Mouse (Mus musculus): ENCODE measurements at regions not wholly inside any gene's neighbourhood (a gene's known extent, or its start where the extent isn't known, plus 50 kb on each side); places are given as distances from the start of the nearest gene placed in this dataset.

- Histone ChIP-seq H3K9me3 (replicated peaks) (no peaks in the 10 kb centered on the region), H3K4me3 (replicated peaks) (no peak overlapping the region), H3K27ac (no peak overlapping the region), H3K4me1 (peaks cover 8% of the 10 kb centered on the region), H3K4me2 (no peak overlapping the region), H3K27me3 (no peaks in the 10 kb centered on the region), H3K9ac (no peak overlapping the region), H3K36me3 (no peaks in the 10 kb centered on the region)
- 75% methylated on average over 18 of the region's 18 CpGs for WGBS
- no peak for ATAC-seq (replicated peaks; ENCODE audit: low FRiP score)
Observed at GRCm38 (mm10) chr10:111855496-111855895, 117.0 kb upstream of the Krr1 start.

- no peak overlapping the region for H3K27ac ChIP-seq
- no peak overlapping the region for H3K9ac ChIP-seq
- H3K27me3 ChIP-seq: no peaks in the 10 kb centered on the region
- no peaks in the 10 kb centered on the region for H3K36me3 ChIP-seq
- WGBS: 63% methylated on average over 6 of the region's 6 CpGs
- no peaks in the 10 kb centered on the region for H3K9me3 ChIP-seq (replicated peaks)
- H3K4me2 ChIP-seq: no peak overlapping the region
- no peak overlapping the region for H3K4me3 ChIP-seq (replicated peaks)
- no peak for ATAC-seq (replicated peaks; ENCODE audit: low FRiP score)
- H3K4me1 ChIP-seq: peaks cover 3% of the 10 kb centered on the region; the same call in 1 of the 2 replicates
Observed at GRCm38 (mm10) chr10:111858403-111858802, 114.1 kb upstream of the Krr1 start.

GRCm38 (mm10) chr10:111865286-111865830 is 107.1 kb upstream of the Krr1 start:
- ATAC-seq (replicated peaks; ENCODE audit: low FRiP score): no peak
- 80% methylated on average over 8 of the region's 8 CpGs for WGBS

DNA sequence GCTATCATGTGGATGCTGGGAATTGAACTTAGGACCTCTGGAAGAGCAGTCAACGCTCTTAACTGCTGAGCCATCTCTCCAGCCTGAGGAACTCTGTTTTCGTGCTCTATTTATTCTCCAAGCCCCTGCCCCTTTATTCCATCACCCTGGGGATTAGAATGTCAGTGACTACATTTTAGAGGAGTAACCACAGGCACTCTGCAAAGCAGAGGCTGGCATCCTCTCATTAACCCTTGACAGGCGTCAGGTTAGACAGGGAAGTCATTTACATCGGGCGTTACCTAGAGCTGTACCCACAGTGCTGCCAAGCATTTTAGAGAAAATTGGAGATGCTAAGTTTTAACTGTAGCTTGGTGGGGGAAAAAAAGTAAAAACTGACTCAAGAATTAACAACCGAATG is 105.4 kb upstream of the Krr1 start:
- WGBS: 50% methylated on average over 6 of the region's 6 CpGs
- H3K27me3 ChIP-seq: no peaks in the 10 kb centered on the region
- no peak for ATAC-seq (replicated peaks; ENCODE audit: low FRiP score)

More at GRCm38 (mm10) chr10:111865286-111865830, 107.1 kb upstream of the Krr1 start:
- H3K4me2 ChIP-seq: no peak overlapping the region
- no peaks in the 10 kb centered on the region for H3K36me3 ChIP-seq
- no peaks in the 10 kb centered on the region for H3K4me1 ChIP-seq
- H3K27me3 ChIP-seq: no peaks in the 10 kb centered on the region
- H3K9me3 ChIP-seq (replicated peaks): no peaks in the 10 kb centered on the region
- no peak overlapping the region for H3K9ac ChIP-seq
- H3K4me3 ChIP-seq (replicated peaks): no peak overlapping the region
- no peak overlapping the region for H3K27ac ChIP-seq

DNA sequence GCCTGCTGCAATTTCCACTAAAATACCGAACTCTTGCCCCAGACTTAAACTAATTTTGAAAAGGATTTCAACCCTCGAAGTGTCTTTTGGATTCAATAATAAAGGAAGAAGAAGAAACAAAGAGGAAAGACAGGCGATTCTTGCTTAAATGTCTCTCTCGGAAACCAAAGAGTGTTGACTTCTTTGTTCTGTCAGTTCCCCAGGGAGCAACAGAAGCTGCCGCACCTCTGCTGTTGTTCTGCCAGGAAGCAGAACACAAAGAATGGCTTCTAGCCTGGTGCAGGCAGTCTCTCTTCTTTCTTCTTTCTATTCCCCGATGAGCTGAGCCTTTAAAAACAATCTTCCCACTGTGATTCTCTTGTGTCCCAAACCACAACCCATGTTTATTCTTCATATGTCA is 104.9 kb upstream of the Krr1 start:
- no peak overlapping the region for H3K9ac ChIP-seq
- no peak overlapping the region for H3K27ac ChIP-seq
- ATAC-seq (replicated peaks; ENCODE audit: low FRiP score): no peak
- H3K4me1 ChIP-seq: no peaks in the 10 kb centered on the region
- H3K36me3 ChIP-seq: no peaks in the 10 kb centered on the region
- WGBS: 22% methylated on average over 6 of the region's 6 CpGs
- H3K4me3 ChIP-seq (replicated peaks): no peak overlapping the region
- no peaks in the 10 kb centered on the region for H3K9me3 ChIP-seq (replicated peaks)
- no peaks in the 10 kb centered on the region for H3K27me3 ChIP-seq
- H3K4me2 ChIP-seq: no peak overlapping the region

More for the DNA sequence above, 105.4 kb upstream of the Krr1 start:
- Histone ChIP-seq H3K4me3 (replicated peaks) (no peak overlapping the region), H3K4me2 (no peak overlapping the region), H3K36me3 (no peaks in the 10 kb centered on the region), H3K4me1 (no peaks in the 10 kb centered on the region), H3K9ac (no peak overlapping the region), H3K27ac (no peak overlapping the region), H3K9me3 (replicated peaks) (no peaks in the 10 kb centered on the region)

GRCm38 (mm10) chr10:111880354-111880753 is 92.1 kb upstream of the Krr1 start:
- H3K27ac ChIP-seq: no peak overlapping the region
- WGBS: 56% methylated on average over 3 of the region's 3 CpGs
- ATAC-seq (replicated peaks; ENCODE audit: low FRiP score): 0 out of 2 replicates have a peak, but pooled peaks have one; percentile 21
- H3K9ac ChIP-seq: no peak overlapping the region
- H3K36me3 ChIP-seq: no peaks in the 10 kb centered on the region
- peaks cover 19% of the 10 kb centered on the region; the same call in 1 of the 2 replicates for H3K4me1 ChIP-seq
- H3K4me2 ChIP-seq: no peak overlapping the region
- no peaks in the 10 kb centered on the region for H3K27me3 ChIP-seq
- no peak overlapping the region for H3K4me3 ChIP-seq (replicated peaks)
- H3K9me3 ChIP-seq (replicated peaks): no peaks in the 10 kb centered on the region

DNA sequence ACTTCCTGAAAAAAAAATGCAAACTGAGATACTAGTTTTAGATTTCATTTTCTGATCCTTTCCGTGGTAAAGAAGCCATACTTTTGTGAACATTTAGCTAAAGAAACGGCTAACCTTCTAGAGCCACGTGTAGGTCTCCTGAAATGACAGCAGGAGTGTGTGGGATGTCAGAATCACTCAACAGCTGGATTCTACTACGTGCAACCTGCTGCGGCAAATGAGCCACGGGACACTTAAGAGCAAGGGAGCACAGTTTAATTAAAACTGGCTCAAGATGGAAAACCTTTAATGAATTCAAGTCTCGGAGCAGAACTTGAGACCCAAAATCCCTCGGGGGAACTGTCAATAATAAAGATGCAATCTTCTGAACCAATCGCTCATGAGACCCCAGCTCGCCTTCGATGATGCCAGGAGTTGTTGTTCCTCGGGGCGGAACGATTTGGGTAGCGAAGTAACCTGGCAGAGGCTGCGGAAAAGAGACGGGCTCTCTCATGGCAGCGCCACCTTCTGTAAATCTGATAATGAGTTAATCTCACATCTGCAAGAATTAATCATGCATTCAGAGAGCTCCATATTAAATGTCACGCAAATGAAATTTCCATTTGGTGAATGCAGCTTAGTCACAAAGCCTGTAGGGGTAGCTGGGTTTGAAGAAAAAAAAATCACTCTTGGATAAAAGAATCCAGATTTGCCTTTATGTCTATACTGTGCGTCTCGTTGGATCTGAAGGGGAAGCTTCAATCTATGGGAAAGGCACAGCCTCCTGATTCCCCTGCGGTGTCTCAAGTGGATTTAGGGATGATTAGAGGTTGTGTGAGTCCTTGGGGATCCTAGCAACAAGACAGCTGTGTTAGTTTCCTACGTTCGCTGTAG is 90.9 kb upstream of the Krr1 start:
- peak overlapping the region; percentile 50 for H3K4me2 ChIP-seq
- 50% methylated on average over 24 of the region's 24 CpGs for WGBS
- no peaks in the 10 kb centered on the region for H3K27me3 ChIP-seq
- H3K9ac ChIP-seq: no peak overlapping the region; the same call in 1 of the 2 replicates
- H3K4me1 ChIP-seq: peaks cover 19% of the 10 kb centered on the region; the same call in 1 of the 2 replicates
- peak overlapping the region; percentile 18; the same call in 1 of the 2 replicates for H3K4me3 ChIP-seq (replicated peaks)
- H3K27ac ChIP-seq: no peak overlapping the region
- no peaks in the 10 kb centered on the region for H3K9me3 ChIP-seq (replicated peaks)
- no peaks in the 10 kb centered on the region for H3K36me3 ChIP-seq
- peak; percentile 44; the same call in 1 of the 2 replicates for ATAC-seq (replicated peaks; ENCODE audit: low FRiP score)

- no peak overlapping the region for H3K9ac ChIP-seq
- H3K9me3 ChIP-seq (replicated peaks): no peaks in the 10 kb centered on the region
- no peak overlapping the region for H3K4me2 ChIP-seq
- WGBS: 92% methylated on average over 6 of the region's 6 CpGs
- H3K4me3 ChIP-seq (replicated peaks): no peak overlapping the region
- H3K36me3 ChIP-seq: no peaks in the 10 kb centered on the region
- no peak overlapping the region for H3K27ac ChIP-seq
- no peaks in the 10 kb centered on the region for H3K27me3 ChIP-seq
- no peak for ATAC-seq (replicated peaks; ENCODE audit: low FRiP score)
- H3K4me1 ChIP-seq: peaks cover 19% of the 10 kb centered on the region; the same call in 1 of the 2 replicates
Observed at GRCm38 (mm10) chr10:111882521-111882920, 89.9 kb upstream of the Krr1 start.

GRCm38 (mm10) chr10:111884701-111885100 is 87.8 kb upstream of the Krr1 start:
- Histone ChIP-seq H3K27me3 (no peaks in the 10 kb centered on the region), H3K9ac (no peak overlapping the region), H3K4me3 (replicated peaks) (no peak overlapping the region), H3K36me3 (no peaks in the 10 kb centered on the region), H3K4me1 (peaks cover 16% of the 10 kb centered on the region; the same call in 1 of the 2 replicates), H3K27ac (no peak overlapping the region), H3K9me3 (replicated peaks) (no peaks in the 10 kb centered on the region), H3K4me2 (no peak overlapping the region)
- no peak for ATAC-seq (replicated peaks; ENCODE audit: low FRiP score)
- 46% methylated on average over 4 of the region's 4 CpGs for WGBS

DNA sequence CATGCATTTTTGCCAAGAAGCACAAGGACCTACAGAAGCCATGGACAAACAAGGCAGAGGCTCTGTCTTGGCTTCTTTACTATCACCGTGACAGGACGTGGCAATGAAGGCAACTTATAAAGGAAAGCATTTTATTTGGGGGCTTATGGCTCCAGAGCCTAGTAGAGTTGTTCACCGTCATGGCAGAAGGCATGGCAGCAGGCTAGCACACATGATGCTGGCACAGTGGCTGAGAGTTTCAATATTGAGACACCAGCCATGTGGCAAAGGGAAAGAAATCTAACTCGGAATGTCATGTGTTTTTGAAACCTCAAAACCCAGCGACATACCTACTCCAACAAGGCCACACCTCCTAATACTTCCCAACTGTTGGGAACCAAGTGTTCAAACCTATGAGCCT is 83.4 kb upstream of the Krr1 start:
- ATAC-seq (replicated peaks; ENCODE audit: low FRiP score): no peak
- WGBS: 93% methylated on average over 5 of the region's 5 CpGs
- no peak overlapping the region for H3K4me2 ChIP-seq
- no peaks in the 10 kb centered on the region for H3K36me3 ChIP-seq
- H3K4me1 ChIP-seq: peaks cover 6% of the 10 kb centered on the region; the same call in 1 of the 2 replicates
- no peak overlapping the region for H3K4me3 ChIP-seq (replicated peaks)
- no peak overlapping the region for H3K27ac ChIP-seq
- no peaks in the 10 kb centered on the region for H3K27me3 ChIP-seq
- no peaks in the 10 kb centered on the region for H3K9me3 ChIP-seq (replicated peaks)
- H3K9ac ChIP-seq: no peak overlapping the region

DNA sequence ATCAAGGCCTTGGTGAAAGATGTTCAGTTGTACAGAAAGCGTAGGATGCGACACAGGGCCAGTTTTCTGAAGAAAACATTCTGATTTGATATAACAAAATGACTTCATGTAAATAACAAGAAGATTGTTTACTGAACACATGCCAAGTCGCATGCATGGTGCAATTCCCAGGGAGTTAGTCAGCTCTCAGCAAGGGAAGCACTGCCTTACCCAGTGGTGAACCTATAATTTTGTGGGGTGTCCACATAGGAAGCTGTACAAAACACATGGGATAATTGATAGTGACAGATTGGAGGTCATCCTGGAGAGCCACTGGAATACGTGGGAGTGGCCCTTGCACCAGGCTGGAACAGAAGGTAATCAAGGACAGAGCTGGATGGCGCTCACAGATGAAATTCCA is 79.0 kb upstream of the Krr1 start:
- no peak overlapping the region for H3K9ac ChIP-seq
- WGBS: 68% methylated on average over 5 of the region's 5 CpGs
- H3K4me3 ChIP-seq (replicated peaks): no peak overlapping the region
- peak; percentile 56 for ATAC-seq (replicated peaks; ENCODE audit: low FRiP score)
- no peaks in the 10 kb centered on the region for H3K27me3 ChIP-seq
- peak overlapping the region; percentile 84 for H3K27ac ChIP-seq
- no peak overlapping the region for H3K4me2 ChIP-seq
- H3K9me3 ChIP-seq (replicated peaks): no peaks in the 10 kb centered on the region
- no peaks in the 10 kb centered on the region for H3K36me3 ChIP-seq
- peaks cover 16% of the 10 kb centered on the region for H3K4me1 ChIP-seq

- Histone ChIP-seq H3K27me3 (no peaks in the 10 kb centered on the region), H3K36me3 (no peaks in the 10 kb centered on the region), H3K9ac (no peak overlapping the region), H3K4me2 (0 out of 2 replicates have a peak overlapping the region, but pooled peaks have one; percentile 14), H3K9me3 (replicated peaks) (no peaks in the 10 kb centered on the region), H3K4me3 (replicated peaks) (no peak overlapping the region), H3K4me1 (peaks cover 16% of the 10 kb centered on the region), H3K27ac (peak overlapping the region; percentile 84)
- ATAC-seq (replicated peaks; ENCODE audit: low FRiP score): peak; percentile 90
- 49% methylated on average over 8 of the region's 8 CpGs for WGBS
Observed at GRCm38 (mm10) chr10:111893941-111894340, 78.5 kb upstream of the Krr1 start.

Measured in kidney, embryonic 15.5 days (tissue).